Mouse (Mus musculus): Measurements from ENCODE around the gene Slc45a1. TPM values are rescaled to one million over a fixed set of nuclear protein-coding genes. Genes with fewer than 3 reads are reported as not detected.

Gene Slc45a1
- polyA plus RNA-seq, 1 experiment from 2014 or later, result 47.8 TPM

DNA sequence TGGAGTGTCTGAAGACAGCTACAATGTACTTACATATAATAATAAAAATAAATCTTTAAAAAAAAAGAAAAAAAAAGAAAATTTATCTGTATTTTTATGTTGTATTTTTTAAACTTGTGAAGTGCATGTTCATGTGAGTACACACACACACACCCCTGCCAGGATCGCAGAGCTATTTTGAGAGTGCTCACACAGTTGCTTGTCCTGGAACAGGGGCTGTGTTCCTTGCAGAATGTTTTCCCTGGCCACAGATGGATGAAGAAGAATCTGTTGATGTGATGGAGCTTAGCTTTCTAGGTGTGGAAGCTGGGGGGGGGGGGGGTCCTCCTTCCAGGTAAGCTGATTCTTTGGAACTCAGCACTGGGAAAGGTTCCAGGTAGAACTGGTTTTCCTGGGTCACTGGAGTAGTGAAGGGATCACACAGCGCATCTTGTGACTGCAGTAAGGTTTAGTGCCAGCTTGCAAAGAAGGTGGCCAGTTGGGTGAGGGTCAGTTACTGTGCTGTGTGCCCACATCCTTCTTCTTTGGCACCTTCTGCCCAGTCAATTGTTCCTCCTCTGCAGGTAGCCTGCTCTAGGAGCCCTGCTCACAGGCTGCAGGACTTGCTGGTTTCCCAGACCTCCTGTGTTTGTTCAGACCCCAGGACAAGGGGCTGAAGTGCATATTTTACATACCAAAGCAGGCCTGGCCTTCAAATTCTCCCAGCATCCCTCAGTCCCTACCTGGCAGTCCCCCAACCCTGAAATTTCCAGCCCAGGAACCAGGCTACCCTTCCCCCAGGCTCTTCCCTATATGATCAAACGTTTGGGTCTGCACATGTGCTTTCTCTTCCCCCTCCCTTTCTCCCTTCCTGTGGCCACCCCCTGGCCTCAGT is 52.6 kb downstream of the Slc45a1 start:
- WGBS, result 66% methylated on average over 3 of the region's 3 CpGs
- H3K9ac ChIP-seq (replicated peaks), result no peak overlapping the region
- H3K27me3 ChIP-seq (replicated peaks), result no peaks in the 10 kb centered on the region
- H3K9me3 ChIP-seq (replicated peaks), result no peaks in the 10 kb centered on the region
- H3K4me3 ChIP-seq (replicated peaks), result no peak overlapping the region
- no peaks in the 10 kb centered on the region for H3K36me3 ChIP-seq
- H3K4me1 ChIP-seq, result peaks cover 50% of the 10 kb centered on the region
- no peak for ATAC-seq (ENCODE audit: low FRiP score)
- peak overlapping the region; percentile 43 for H3K27ac ChIP-seq (replicated peaks)
- H3K4me2 ChIP-seq, result no peak overlapping the region

- 0 out of 2 replicates have a peak, but pooled peaks have one; percentile 42 for ATAC-seq (ENCODE audit: low FRiP score)
- H3K36me3 ChIP-seq, result no peaks in the 10 kb centered on the region
- 73% methylated on average over 1 of the region's 1 CpGs for WGBS
- no peaks in the 10 kb centered on the region for H3K27me3 ChIP-seq (replicated peaks)
- H3K4me2 ChIP-seq, result no peak overlapping the region
- H3K4me3 ChIP-seq (replicated peaks), result no peak overlapping the region
- peak overlapping the region; percentile 43 for H3K27ac ChIP-seq (replicated peaks)
- H3K9ac ChIP-seq (replicated peaks), result no peak overlapping the region
- H3K4me1 ChIP-seq, result peaks cover 45% of the 10 kb centered on the region
- H3K9me3 ChIP-seq (replicated peaks), result no peaks in the 10 kb centered on the region
Observed at GRCm38 (mm10) chr4:150598686-150599085, 53.3 kb downstream of the Slc45a1 start.

DNA sequence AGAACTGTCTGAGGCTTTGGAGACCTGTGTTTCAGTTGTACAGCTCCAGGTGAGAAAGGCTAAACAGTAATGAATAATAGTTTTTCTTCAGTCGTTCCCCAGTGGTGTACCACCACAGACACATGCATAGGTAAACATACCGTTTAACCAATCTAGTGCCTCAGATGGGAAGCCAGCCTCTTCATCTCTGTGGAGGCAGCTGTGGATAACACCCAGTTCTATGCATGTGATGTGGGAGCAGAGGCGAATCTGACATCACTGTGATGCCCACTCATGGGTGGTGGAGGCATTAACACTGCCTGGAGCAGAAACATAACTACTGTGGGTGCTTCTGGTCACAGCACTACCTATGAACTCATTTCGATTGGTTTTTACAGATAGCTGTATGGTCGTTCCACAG is 56.0 kb downstream of the Slc45a1 start:
- H3K4me1 ChIP-seq, result peaks cover 57% of the 10 kb centered on the region
- no peaks in the 10 kb centered on the region for H3K27me3 ChIP-seq (replicated peaks)
- H3K27ac ChIP-seq (replicated peaks), result no peak overlapping the region
- no peaks in the 10 kb centered on the region for H3K36me3 ChIP-seq
- no peaks in the 10 kb centered on the region for H3K9me3 ChIP-seq (replicated peaks)
- H3K4me3 ChIP-seq (replicated peaks), result no peak overlapping the region
- 85% methylated on average over 5 of the region's 5 CpGs for WGBS
- ATAC-seq (ENCODE audit: low FRiP score), result no peak
- no peak overlapping the region for H3K4me2 ChIP-seq
- no peak overlapping the region for H3K9ac ChIP-seq (replicated peaks)

DNA sequence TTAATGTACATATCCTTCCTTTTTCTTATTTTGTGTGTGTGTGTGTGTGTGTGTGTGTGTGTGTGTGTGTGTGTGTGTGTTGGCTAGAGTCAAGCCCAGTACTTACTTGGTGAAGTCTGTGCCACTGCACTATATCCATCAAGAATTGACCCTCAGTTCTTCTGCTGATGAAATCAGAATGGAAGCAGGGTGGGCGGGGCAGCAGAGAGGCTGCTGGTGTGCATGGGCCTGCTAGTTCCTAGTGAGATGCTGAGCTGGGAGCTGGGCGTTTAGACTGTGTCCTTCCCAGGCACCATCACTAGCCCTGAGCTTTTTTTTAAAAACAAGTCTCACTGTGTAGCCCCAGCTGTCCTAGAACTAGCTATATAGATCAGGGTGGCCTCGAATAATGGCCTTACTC is 56.9 kb downstream of the Slc45a1 start:
- H3K36me3 ChIP-seq, result no peaks in the 10 kb centered on the region
- H3K4me2 ChIP-seq, result no peak overlapping the region
- H3K27me3 ChIP-seq (replicated peaks), result no peaks in the 10 kb centered on the region
- no peak overlapping the region for H3K27ac ChIP-seq (replicated peaks)
- no peak overlapping the region for H3K9ac ChIP-seq (replicated peaks)
- H3K4me1 ChIP-seq, result peaks cover 63% of the 10 kb centered on the region
- H3K4me3 ChIP-seq (replicated peaks), result no peak overlapping the region
- no peaks in the 10 kb centered on the region for H3K9me3 ChIP-seq (replicated peaks)
- 76% methylated on average over 3 of the region's 3 CpGs for WGBS
- ATAC-seq (ENCODE audit: low FRiP score), result no peak

DNA sequence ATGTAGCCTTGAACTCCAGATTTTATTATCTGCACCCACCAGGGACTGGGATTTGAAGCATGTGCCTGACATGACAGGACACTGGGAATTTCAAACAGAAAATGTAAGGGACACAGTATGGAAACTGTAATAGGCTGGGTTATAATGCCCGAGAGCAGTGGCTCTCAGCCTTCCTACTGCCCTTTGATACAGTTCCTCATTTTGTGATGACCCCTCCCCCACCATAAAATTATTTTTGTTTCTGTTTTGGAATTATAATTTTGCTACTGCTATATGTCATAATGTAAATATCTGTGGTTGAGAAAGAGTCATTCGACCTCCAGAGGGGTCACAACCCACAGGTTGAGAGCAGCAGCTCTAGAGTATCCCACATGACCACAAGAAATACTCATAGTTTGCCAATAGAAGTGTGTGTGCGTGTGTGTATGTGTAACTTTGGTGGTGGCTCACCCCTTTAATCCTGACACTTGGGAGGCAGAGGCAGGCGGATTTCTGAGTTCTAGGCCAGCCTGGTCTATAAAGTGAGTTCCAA is 57.6 kb downstream of the Slc45a1 start:
- H3K27me3 ChIP-seq (replicated peaks), result no peaks in the 10 kb centered on the region
- H3K27ac ChIP-seq (replicated peaks), result no peak overlapping the region
- no peak overlapping the region for H3K4me3 ChIP-seq (replicated peaks)
- H3K9me3 ChIP-seq (replicated peaks), result no peaks in the 10 kb centered on the region
- H3K4me2 ChIP-seq, result no peak overlapping the region
- no peak for ATAC-seq (ENCODE audit: low FRiP score)
- H3K4me1 ChIP-seq, result peaks cover 58% of the 10 kb centered on the region
- H3K9ac ChIP-seq (replicated peaks), result no peak overlapping the region
- H3K36me3 ChIP-seq, result no peaks in the 10 kb centered on the region
- 94% methylated on average over 4 of the region's 4 CpGs for WGBS

DNA sequence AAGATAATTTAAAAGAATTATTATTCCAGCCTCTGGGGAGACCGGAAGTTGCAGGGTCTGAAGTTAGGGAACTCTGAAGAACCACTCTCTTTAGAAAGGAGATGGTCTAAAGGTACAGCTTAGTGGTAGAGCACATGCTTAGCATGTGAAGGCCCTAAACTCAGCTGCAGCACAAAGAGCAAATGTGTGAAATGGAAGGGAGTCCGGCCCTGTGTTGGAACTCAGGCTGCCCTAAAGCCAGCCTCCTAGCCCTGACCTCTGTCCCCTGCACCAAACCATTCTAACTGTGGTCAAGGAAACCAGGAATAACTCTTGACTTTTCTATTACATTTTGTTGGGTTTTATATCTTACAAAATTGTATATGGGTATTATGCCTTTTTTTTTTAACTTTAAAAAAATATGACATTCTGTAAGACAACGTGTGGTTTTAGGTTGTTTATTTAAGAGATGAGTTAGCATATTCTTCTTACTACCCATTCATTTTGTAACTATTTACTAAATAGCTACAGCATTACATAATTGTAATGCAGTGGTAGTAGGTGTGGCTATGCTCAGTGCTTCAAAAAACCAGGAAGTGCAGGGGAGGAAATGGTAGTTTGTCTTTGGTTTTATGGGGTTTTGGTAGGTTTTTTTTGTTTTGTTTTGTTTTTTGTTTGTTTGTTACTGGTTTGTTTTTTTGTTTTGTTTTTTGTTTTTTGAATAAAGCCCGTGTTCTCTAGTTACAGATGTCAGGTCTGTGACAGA is 58.3 kb downstream of the Slc45a1 start:
- ATAC-seq (ENCODE audit: low FRiP score), result no peak
- H3K27me3 ChIP-seq (replicated peaks), result no peaks in the 10 kb centered on the region
- no peaks in the 10 kb centered on the region for H3K36me3 ChIP-seq
- 80% methylated on average over 4 of the region's 4 CpGs for WGBS
- peaks cover 53% of the 10 kb centered on the region for H3K4me1 ChIP-seq
- no peak overlapping the region for H3K9ac ChIP-seq (replicated peaks)
- no peak overlapping the region; the same call in 1 of the 2 replicates for H3K27ac ChIP-seq (replicated peaks)
- no peak overlapping the region for H3K4me3 ChIP-seq (replicated peaks)
- H3K4me2 ChIP-seq, result no peak overlapping the region
- no peaks in the 10 kb centered on the region for H3K9me3 ChIP-seq (replicated peaks)

- Histone ChIP-seq H3K27ac (replicated peaks) (0 out of 2 replicates have a peak overlapping the region, but pooled peaks have one; percentile 6), H3K4me3 (replicated peaks) (no peak overlapping the region), H3K27me3 (replicated peaks) (no peaks in the 10 kb centered on the region), H3K36me3 (no peaks in the 10 kb centered on the region), H3K9me3 (replicated peaks) (no peaks in the 10 kb centered on the region), H3K9ac (replicated peaks) (peak overlapping the region; percentile 17; the same call in 1 of the 2 replicates), H3K4me2 (no peak overlapping the region), H3K4me1 (peaks cover 51% of the 10 kb centered on the region)
- ATAC-seq (ENCODE audit: low FRiP score), result no peak
- WGBS, result 63% methylated on average over 6 of the region's 6 CpGs
Observed at GRCm38 (mm10) chr4:150592087-150592486, 59.9 kb downstream of the Slc45a1 start.

GRCm38 (mm10) chr4:150591602-150592001 is 60.4 kb downstream of the Slc45a1 start:
- Histone ChIP-seq H3K4me1 (peaks cover 56% of the 10 kb centered on the region), H3K36me3 (no peaks in the 10 kb centered on the region), H3K9ac (replicated peaks) (no peak overlapping the region), H3K27me3 (replicated peaks) (no peaks in the 10 kb centered on the region), H3K4me3 (replicated peaks) (no peak overlapping the region), H3K9me3 (replicated peaks) (no peaks in the 10 kb centered on the region), H3K4me2 (no peak overlapping the region), H3K27ac (replicated peaks) (0 out of 2 replicates have a peak overlapping the region, but pooled peaks have one; percentile 6)
- WGBS, result 63% methylated on average over 4 of the region's 4 CpGs
- no peak for ATAC-seq (ENCODE audit: low FRiP score)

DNA sequence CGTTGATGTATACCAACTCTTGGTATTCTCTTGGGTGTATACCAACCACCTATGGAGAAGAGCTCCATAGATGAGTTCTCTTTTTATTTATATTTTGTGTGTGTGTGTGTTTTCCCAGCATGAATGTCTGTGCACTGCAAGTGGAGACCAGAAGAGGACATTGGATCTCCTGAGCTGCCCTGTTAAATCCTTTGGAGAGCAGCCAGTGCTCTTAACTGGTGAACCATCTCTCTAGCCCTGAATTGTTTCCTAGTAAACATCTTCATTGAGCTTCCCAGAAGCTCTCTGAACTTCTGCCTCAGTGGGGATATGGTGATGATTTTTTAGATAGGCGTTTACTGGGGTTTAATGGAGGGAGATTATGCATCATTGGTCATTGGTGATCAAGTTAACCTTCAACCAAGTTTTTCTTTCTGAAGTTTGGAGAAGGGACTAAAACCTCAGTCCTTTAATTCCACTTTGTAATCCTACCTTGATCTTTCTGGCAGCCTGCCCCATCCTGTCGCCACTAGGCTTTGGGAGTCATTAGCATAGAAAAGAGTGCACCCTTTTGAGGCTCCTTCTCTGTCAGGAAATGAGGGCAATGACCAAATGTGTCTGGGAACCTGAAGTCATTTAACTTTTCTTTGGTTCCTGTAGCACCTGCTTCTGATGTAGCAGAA is 61.2 kb downstream of the Slc45a1 start:
- Histone ChIP-seq H3K9ac (replicated peaks) (no peak overlapping the region), H3K4me2 (no peak overlapping the region), H3K27me3 (replicated peaks) (no peaks in the 10 kb centered on the region), H3K36me3 (no peaks in the 10 kb centered on the region), H3K9me3 (replicated peaks) (no peaks in the 10 kb centered on the region), H3K4me3 (replicated peaks) (no peak overlapping the region), H3K4me1 (peaks cover 56% of the 10 kb centered on the region), H3K27ac (replicated peaks) (no peak overlapping the region)
- ATAC-seq (ENCODE audit: low FRiP score), result no peak
- 35% methylated on average over 3 of the region's 3 CpGs for WGBS

DNA sequence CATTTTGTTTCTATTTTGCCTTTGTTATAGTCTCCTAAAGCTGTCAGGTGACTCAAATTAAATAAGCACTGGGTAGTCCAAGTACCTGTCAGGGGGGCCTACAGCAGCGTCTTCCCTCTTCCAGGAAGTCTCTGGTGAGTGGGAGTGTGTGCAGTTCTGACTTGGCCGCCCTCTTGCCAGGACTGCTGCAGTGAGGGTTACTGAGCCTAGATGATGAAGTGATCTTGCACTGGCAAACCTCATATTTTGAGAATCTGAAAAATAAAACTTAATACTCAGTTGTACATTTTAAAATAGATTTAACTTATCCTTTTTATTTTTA is 63.7 kb downstream of the Slc45a1 start:
- 87% methylated on average over 2 of the region's 2 CpGs for WGBS
- Histone ChIP-seq H3K9ac (replicated peaks) (no peak overlapping the region), H3K36me3 (no peaks in the 10 kb centered on the region), H3K27me3 (replicated peaks) (no peaks in the 10 kb centered on the region), H3K27ac (replicated peaks) (no peak overlapping the region), H3K4me2 (no peak overlapping the region), H3K4me3 (replicated peaks) (no peak overlapping the region), H3K4me1 (peaks cover 76% of the 10 kb centered on the region), H3K9me3 (replicated peaks) (no peaks in the 10 kb centered on the region)
- no peak for ATAC-seq (ENCODE audit: low FRiP score)

DNA sequence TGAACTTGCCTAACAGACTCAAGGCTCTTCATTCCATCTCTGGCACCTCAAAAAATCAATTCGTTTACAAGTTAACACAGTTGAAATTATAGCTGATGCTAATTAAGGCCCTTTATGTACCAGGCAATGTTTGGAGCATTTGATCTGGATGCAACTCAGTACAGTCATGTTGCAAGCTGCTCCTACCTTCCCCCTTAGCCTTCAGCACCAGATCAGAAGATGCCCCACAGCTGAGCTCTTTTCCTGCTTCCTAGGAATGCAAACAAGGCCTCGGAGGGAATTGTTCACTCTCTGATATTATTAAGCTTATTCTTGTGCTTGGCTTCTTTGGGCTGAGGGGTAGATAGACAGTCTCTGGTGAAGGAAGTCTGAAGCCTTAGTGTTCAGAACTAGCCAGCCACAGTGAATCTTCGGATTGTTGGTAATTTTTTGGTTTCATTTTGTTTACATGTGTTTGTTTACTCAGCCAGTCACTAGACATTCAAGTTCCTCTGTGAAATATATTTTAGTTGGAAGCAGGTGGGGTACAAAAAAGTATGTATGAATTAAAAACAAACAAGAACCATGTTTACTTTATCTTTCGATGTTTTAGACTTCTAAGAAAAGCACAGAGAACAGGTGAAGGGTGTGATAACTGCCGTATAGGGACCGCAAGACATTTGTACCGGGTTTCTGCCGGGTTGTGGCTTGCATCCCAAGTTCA is 64.2 kb downstream of the Slc45a1 start:
- Histone ChIP-seq H3K4me3 (replicated peaks) (no peak overlapping the region), H3K27ac (replicated peaks) (0 out of 2 replicates have a peak overlapping the region, but pooled peaks have one; percentile 13), H3K9ac (replicated peaks) (no peak overlapping the region), H3K27me3 (replicated peaks) (no peaks in the 10 kb centered on the region), H3K4me1 (peaks cover 78% of the 10 kb centered on the region), H3K36me3 (no peaks in the 10 kb centered on the region), H3K9me3 (replicated peaks) (no peaks in the 10 kb centered on the region), H3K4me2 (no peak overlapping the region)
- no peak for ATAC-seq (ENCODE audit: low FRiP score)
- 82% methylated on average over 8 of the region's 8 CpGs for WGBS
